18 mouse cellular contexts compared by ENCODE assay signal in genomic region chr17:28197646-28198045, GRCm38 (mm10). TPM values are rescaled to one million over a fixed set of nuclear protein-coding genes. Genes with fewer than 3 reads are reported as not detected.
DNase-seq lines count a peak whose midpoint lies in the region; ATAC-seq and TF ChIP-seq lines count a peak whose summit lies in the region.
"Had no signal": no experiment of that assay in that cellular context is flagged by ENCODE, and none has a peak within 500 bp of the region (broad histone marks: within the 10 kb centered on the region; RNA-seq: fewer than 3 reads in every experiment).

No protein-coding gene starts in this region.

- H3K36me3 ChIP-seq in forebrain, embryonic 10.5 days (replicated peaks) = peaks cover 92% of the 10 kb centered on the region
- H3K36me3 ChIP-seq in forebrain, embryonic 12.5 days (replicated peaks) = peaks cover 85% of the 10 kb centered on the region
- H3K36me3 ChIP-seq in kidney, embryonic 15.5 days = peaks cover 94% of the 10 kb centered on the region
- peaks cover 14% of the 10 kb centered on the region for H3K36me3 ChIP-seq in lung, postnatal 0 days (ENCODE audit: insufficient read depth, low read length)

- WGBS in forebrain, embryonic 10.5 days = 79% methylated on average over 18 of the region's 18 CpGs
- WGBS in forebrain, embryonic 12.5 days = 77% methylated on average over 18 of the region's 18 CpGs
- 57% methylated on average over 18 of the region's 18 CpGs for WGBS in kidney, embryonic 15.5 days
- 59% methylated on average over 18 of the region's 18 CpGs for WGBS in lung, postnatal 0 days

- no peak overlapping the region for H3K4me2 ChIP-seq in forebrain, embryonic 12.5 days
- no peak overlapping the region for H3K4me2 ChIP-seq in kidney, embryonic 15.5 days
- no peak overlapping the region for H3K4me2 ChIP-seq in lung, postnatal 0 days (replicated peaks; ENCODE audit: low read depth, low read length)
- H3K4me2 ChIP-seq: heart, embryonic 15.5 days had no signal

- peaks cover 10% of the 10 kb centered on the region; the same call in 1 of the 2 replicates for H3K4me1 ChIP-seq in forebrain, embryonic 10.5 days
- H3K4me1 ChIP-seq in forebrain, embryonic 12.5 days = no peaks in the 10 kb centered on the region
- peaks cover 8% of the 10 kb centered on the region; the same call in 1 of the 2 replicates for H3K4me1 ChIP-seq in kidney, embryonic 15.5 days
- no peaks in the 10 kb centered on the region for H3K4me1 ChIP-seq in lung, postnatal 0 days (ENCODE audit: insufficient read depth, low read depth, low read length)
- H3K4me1 ChIP-seq: heart, embryonic 15.5 days had no signal

- peak; percentile 53 for DNase-seq in adrenal gland, postnatal 10 days
- no peak for DNase-seq in adrenal gland, adult 2 months
- DNase-seq in forebrain, embryonic 10.5 days (ENCODE audit: extremely low spot score, low spot score) = no peak
- no peak for DNase-seq in kidney, adult 9 months
- DNase-seq in lung, postnatal 0 days (ENCODE audit: low spot score) = no peak
- DNase-seq in lung, postnatal 14 days = no peak
- DNase-seq: cerebellum, adult 8-10 months; gastrocnemius, postnatal 36 days; heart, postnatal 36 days; left cerebral cortex, postnatal 4 days; thymus, adult 18-20 months had no signal

- H3K27me3 ChIP-seq in forebrain, embryonic 10.5 days (ENCODE audit: poor library complexity, severe bottlenecking) = no peaks in the 10 kb centered on the region
- H3K27me3 ChIP-seq in forebrain, embryonic 12.5 days = no peaks in the 10 kb centered on the region
- H3K27me3 ChIP-seq in kidney, embryonic 15.5 days = no peaks in the 10 kb centered on the region
- H3K27me3 ChIP-seq in lung, postnatal 0 days (replicated peaks; ENCODE audit: insufficient read depth, low read length) = no peaks in the 10 kb centered on the region
- H3K27me3 ChIP-seq: heart, embryonic 15.5 days had no signal

- ATAC-seq in forebrain, embryonic 12.5 days (ENCODE audit: low FRiP score) = no peak
- no peak; the same call in 1 of the 2 replicates for ATAC-seq in kidney, embryonic 15.5 days (replicated peaks; ENCODE audit: low FRiP score)
- peak; percentile 28; the same call in 1 of the 2 replicates for ATAC-seq in lung, postnatal 0 days
- ATAC-seq: hindbrain, embryonic 16.5 days; intestine, embryonic 16.5 days had no signal

- no peak for TF ChIP-seq EP300 in lung, postnatal 0 days (IDR thresholded peaks at IDR 0.05)

- TF ChIP-seq CTCF in lung, postnatal 0 days (IDR thresholded peaks at IDR 0.05) = no peak

- H3K27ac ChIP-seq in forebrain, embryonic 10.5 days = 0 out of 2 replicates have a peak overlapping the region, but pooled peaks have one; percentile 1
- no peak overlapping the region for H3K27ac ChIP-seq in forebrain, embryonic 12.5 days
- H3K27ac ChIP-seq in kidney, embryonic 15.5 days = 0 out of 2 replicates have a peak overlapping the region, but pooled peaks have one; percentile 24
- H3K27ac ChIP-seq in lung, postnatal 0 days (ENCODE audit: low read length) = no peak overlapping the region
- H3K27ac ChIP-seq: heart, embryonic 15.5 days had no signal

- H3K9ac ChIP-seq in forebrain, embryonic 12.5 days = no peak overlapping the region
- H3K9ac ChIP-seq in kidney, embryonic 15.5 days = no peak overlapping the region
- H3K9ac ChIP-seq in lung, postnatal 0 days (replicated peaks; ENCODE audit: low read depth) = no peak overlapping the region
- H3K9ac ChIP-seq: heart, embryonic 15.5 days had no signal

- H3K9me3 ChIP-seq in forebrain, embryonic 10.5 days = no peaks in the 10 kb centered on the region
- no peaks in the 10 kb centered on the region for H3K9me3 ChIP-seq in forebrain, embryonic 12.5 days
- no peaks in the 10 kb centered on the region for H3K9me3 ChIP-seq in kidney, embryonic 15.5 days (replicated peaks)
- no peaks in the 10 kb centered on the region for H3K9me3 ChIP-seq in lung, postnatal 0 days (ENCODE audit: low read length)
- H3K9me3 ChIP-seq: heart, embryonic 15.5 days had no signal

- no peak overlapping the region for H3K4me3 ChIP-seq in forebrain, embryonic 10.5 days
- no peak overlapping the region for H3K4me3 ChIP-seq in forebrain, embryonic 12.5 days (replicated peaks)
- H3K4me3 ChIP-seq in kidney, embryonic 15.5 days (replicated peaks) = no peak overlapping the region
- no peak overlapping the region for H3K4me3 ChIP-seq in lung, postnatal 0 days (ENCODE audit: low read depth, low read length)
- H3K4me3 ChIP-seq: heart, embryonic 15.5 days had no signal

RNA-seq across cellular contexts. Expression of gene Def6, which starts 9.9 kb away (rescaled TPM):
- 1 to 10 TPM; 4.7 to 6.7 TPM for total RNA-seq in adrenal gland, postnatal 10 days (2021)
- total RNA-seq in adrenal gland, adult 2 months (2021) = 1 to 10 TPM; 1.5 to 1.8 TPM
- 2.8 and 3.3 TPM in 2 replicates for polyA plus RNA-seq in adrenal gland, adult 2 months (2012; rRNA removed)
- 2.4 and 4.1 TPM in 2 replicates for polyA plus RNA-seq in forebrain, embryonic 10.5 days (2016; fragmentation: Nextera tagmentation; extraction: Ambion mirVana)
- polyA plus RNA-seq in forebrain, embryonic 12.5 days (2016; fragmentation: Nextera tagmentation; extraction: Ambion mirVana) = 2.8 and 4.4 TPM in 2 replicates
- 6.7 and 7.5 TPM in 2 replicates for polyA plus RNA-seq in kidney, embryonic 15.5 days (2015; fragmentation: Nextera tagmentation; extraction: Ambion mirVana)
- polyA plus RNA-seq in lung, postnatal 0 days (2015; fragmentation: Nextera tagmentation; extraction: Ambion mirVana) = 5.8 and 6.2 TPM in 2 replicates

RNA-seq across cellular contexts. Expression of gene Zfp523, which starts 20.7 kb away (rescaled TPM):
- total RNA-seq in adrenal gland, postnatal 10 days (2021) = 10 to 100 TPM; 31.3 to 39.3 TPM
- total RNA-seq in adrenal gland, adult 2 months (2021) = 10 to 100 TPM; 31.3 to 39.2 TPM
- polyA plus RNA-seq in adrenal gland, adult 2 months (2012; rRNA removed) = 118 and 122 TPM in 2 replicates
- polyA plus RNA-seq in forebrain, embryonic 10.5 days (2016; fragmentation: Nextera tagmentation; extraction: Ambion mirVana) = 32.6 and 35.6 TPM in 2 replicates
- polyA plus RNA-seq in forebrain, embryonic 12.5 days (2016; fragmentation: Nextera tagmentation; extraction: Ambion mirVana) = 43.6 and 44.7 TPM in 2 replicates
- 36.3 and 40.1 TPM in 2 replicates for polyA plus RNA-seq in kidney, embryonic 15.5 days (2015; fragmentation: Nextera tagmentation; extraction: Ambion mirVana)
- polyA plus RNA-seq in lung, postnatal 0 days (2015; fragmentation: Nextera tagmentation; extraction: Ambion mirVana) = 18.7 and 20.2 TPM in 2 replicates

RNA-seq across cellular contexts. Expression of gene Ppard, which starts 34.9 kb away (rescaled TPM):
- 10 to 100 TPM; 29.8 to 30.2 TPM for total RNA-seq in adrenal gland, postnatal 10 days (2021)
- total RNA-seq in adrenal gland, adult 2 months (2021) = 10 to 100 TPM; 39.3 to 60.3 TPM
- 58.0 and 65.5 TPM in 2 replicates for polyA plus RNA-seq in adrenal gland, adult 2 months (2012; rRNA removed)
- 1.3 and 1.4 TPM in 2 replicates for polyA plus RNA-seq in forebrain, embryonic 10.5 days (2016; fragmentation: Nextera tagmentation; extraction: Ambion mirVana)
- 1.4 and 1.6 TPM in 2 replicates for polyA plus RNA-seq in forebrain, embryonic 12.5 days (2016; fragmentation: Nextera tagmentation; extraction: Ambion mirVana)
- polyA plus RNA-seq in kidney, embryonic 15.5 days (2015; fragmentation: Nextera tagmentation; extraction: Ambion mirVana) = 2.3 and 2.7 TPM in 2 replicates
- polyA plus RNA-seq in lung, postnatal 0 days (2015; fragmentation: Nextera tagmentation; extraction: Ambion mirVana) = 2.4 and 3.0 TPM in 2 replicates

RNA-seq across cellular contexts. Expression of gene Scube3, which starts 55.7 kb away (rescaled TPM):
- 10 to 100 TPM; 14.4 to 15.2 TPM for total RNA-seq in adrenal gland, postnatal 10 days (2021)
- 10 to 100 TPM in 1 of 2 experiments, 1 to 10 TPM in 1; 9.8 to 16.7 TPM for total RNA-seq in adrenal gland, adult 2 months (2021)
- 28.1 and 33.1 TPM in 2 replicates for polyA plus RNA-seq in adrenal gland, adult 2 months (2012; rRNA removed)
- 11.5 and 13.9 TPM in 2 replicates for polyA plus RNA-seq in forebrain, embryonic 10.5 days (2016; fragmentation: Nextera tagmentation; extraction: Ambion mirVana)
- 6.9 and 7.0 TPM in 2 replicates for polyA plus RNA-seq in forebrain, embryonic 12.5 days (2016; fragmentation: Nextera tagmentation; extraction: Ambion mirVana)
- polyA plus RNA-seq in kidney, embryonic 15.5 days (2015; fragmentation: Nextera tagmentation; extraction: Ambion mirVana) = 17.7 and 19.2 TPM in 2 replicates
- polyA plus RNA-seq in lung, postnatal 0 days (2015; fragmentation: Nextera tagmentation; extraction: Ambion mirVana) = 0.27 and 0.30 TPM in 2 replicates
- total RNA-seq: liver, adult 2 months; megakaryocyte-erythroid progenitor cell, adult 5-6 weeks had no signal

Comparison
In these comparisons a context has a peak if more than half of its experiments do, and no peak if none do; other contexts are left out.
1. H3K27ac ChIP-seq: peak in forebrain, embryonic 10.5 days (single experiment) and kidney, embryonic 15.5 days (single experiment); none in forebrain, embryonic 12.5 days (single experiment) and lung, postnatal 0 days (single experiment).
2. RNA of gene Ppard, which starts 34.9 kb away (polyA plus RNA-seq): 58.0 to 65.5 TPM in adrenal gland, adult 2 months; 2.3 to 2.7 TPM in kidney, embryonic 15.5 days, 2.4 to 3.0 TPM in lung, postnatal 0 days, 1.4 to 1.6 TPM in forebrain, embryonic 12.5 days and 1.3 to 1.4 TPM in forebrain, embryonic 10.5 days; every median in the first group is over 10 times any median in the second.